Mouse (Mus musculus) heart, embryonic 10.5 days (tissue): ENCODE results near the gene Serinc2. TPM values are rescaled to one million over a fixed set of nuclear protein-coding genes. Genes with fewer than 3 reads are reported as not detected.

ENCODE experiments used
- DNase-seq: peaks from one replicate; pipeline ENCODE4 v3.0.0-alpha.2; 2017; ENCODE audit warnings: low spot score
- H3K27ac ChIP-seq: fragments of 300-500 bp; sonication (generic); 2 replicates; pipeline ENCODE4 v1.5.1; 2016; ENCODE audit warnings: mild to moderate bottlenecking
- H3K27me3 ChIP-seq: fragments of 300-500 bp; sonication (generic); 2 replicates; pipeline ENCODE4 v1.6.1; 2016; ENCODE audit warnings: mild to moderate bottlenecking; ENCODE audit not compliant: poor library complexity, insufficient read depth, severe bottlenecking
- H3K36me3 ChIP-seq: fragments of 300-500 bp; sonication (generic); 2 replicates; pipeline ENCODE4 v1.6.1; 2016; ENCODE audit warnings: mild to moderate bottlenecking, moderate library complexity
- H3K4me1 ChIP-seq: fragments of 300-500 bp; sonication (generic); 2 replicates; pipeline ENCODE4 v1.6.1; 2016; ENCODE audit warnings: mild to moderate bottlenecking
- H3K4me3 ChIP-seq: fragments of 300-500 bp; sonication (generic); 2 replicates; pipeline ENCODE4 v1.5.1; 2016; ENCODE audit warnings: mild to moderate bottlenecking, moderate library complexity
- H3K9me3 ChIP-seq: fragments of 300-500 bp; sonication (generic); 2 replicates; pipeline ENCODE4 v1.6.1; 2016; ENCODE audit warnings: mild to moderate bottlenecking, moderate library complexity
- WGBS: fragments of 180-500 bp; shearing (Covaris S2); methylation state at CpG from one replicate; pipeline ENCODE4 v1.1.7; 2016; 5-methylcytosine and 5-hydroxymethylcytosine counted together
- polyA plus RNA-seq: library from polyadenylated mRNA; unstranded; fragments of >200 nt; fragmentation: Nextera tagmentation; extraction: Ambion mirVana; gene quantifications from 2 replicates; pipeline ENCODE4 v1.2.1, GENCODE M21; 2016

Gene Serinc2
- polyA plus RNA-seq, 1 experiment from 2014 or later = 12.1 TPM

GRCm38 (mm10) chr4:130270089-130270488, 8.9 kb downstream of the Serinc2 start:
- H3K27me3 ChIP-seq = peaks cover 67% of the 10 kb centered on the region

GRCm38 (mm10) chr4:130268736-130269135, 10.3 kb downstream of the Serinc2 start:
- no peak for DNase-seq
- Histone ChIP-seq H3K9me3 (no peaks in the 10 kb centered on the region), H3K4me3 (no peak overlapping the region), H3K27ac (no peak overlapping the region), H3K4me1 (peaks cover 25% of the 10 kb centered on the region), H3K27me3 (peaks cover 67% of the 10 kb centered on the region), H3K36me3 (no peaks in the 10 kb centered on the region)
- WGBS = 85% methylated on average over 10 of the region's 10 CpGs

More at GRCm38 (mm10) chr4:130270089-130270488, 8.9 kb downstream of the Serinc2 start:
- Histone ChIP-seq H3K27ac (no peak overlapping the region), H3K36me3 (no peaks in the 10 kb centered on the region), H3K9me3 (no peaks in the 10 kb centered on the region), H3K4me3 (no peak overlapping the region), H3K4me1 (peaks cover 27% of the 10 kb centered on the region)
- WGBS = 72% methylated on average over 8 of the region's 8 CpGs
- no peak for DNase-seq

- 80% methylated on average over 7 of the region's 7 CpGs for WGBS
- Histone ChIP-seq H3K4me1 (peaks cover 22% of the 10 kb centered on the region), H3K36me3 (no peaks in the 10 kb centered on the region), H3K9me3 (no peaks in the 10 kb centered on the region), H3K27me3 (peaks cover 67% of the 10 kb centered on the region), H3K4me3 (no peak overlapping the region), H3K27ac (no peak overlapping the region; the same call in 1 of the 2 replicates)
- no peak for DNase-seq
Measured at GRCm38 (mm10) chr4:130267069-130267468, 11.9 kb downstream of the Serinc2 start.

GRCm38 (mm10) chr4:130266601-130267000, 12.4 kb downstream of the Serinc2 start:
- 64% methylated on average over 9 of the region's 9 CpGs for WGBS
- H3K27ac ChIP-seq = no peak overlapping the region
- peaks cover 22% of the 10 kb centered on the region for H3K4me1 ChIP-seq
- no peaks in the 10 kb centered on the region for H3K9me3 ChIP-seq
- no peaks in the 10 kb centered on the region for H3K36me3 ChIP-seq
- peaks cover 62% of the 10 kb centered on the region for H3K27me3 ChIP-seq
- no peak for DNase-seq
- no peak overlapping the region for H3K4me3 ChIP-seq

- Histone ChIP-seq H3K27ac (no peak overlapping the region), H3K4me1 (peaks cover 22% of the 10 kb centered on the region), H3K36me3 (no peaks in the 10 kb centered on the region), H3K4me3 (no peak overlapping the region), H3K9me3 (no peaks in the 10 kb centered on the region), H3K27me3 (peaks cover 45% of the 10 kb centered on the region)
- DNase-seq = no peak
- 19% methylated on average over 24 of the region's 24 CpGs for WGBS
Measured at GRCm38 (mm10) chr4:130264698-130265349, 14.2 kb downstream of the Serinc2 start.

- DNase-seq = no peak
- WGBS = 28% methylated on average over 11 of the region's 11 CpGs
Measured at GRCm38 (mm10) chr4:130264131-130264530, 14.9 kb downstream of the Serinc2 start.

GRCm38 (mm10) chr4:130260406-130260805, 18.6 kb downstream of the Serinc2 start:
- H3K4me3 ChIP-seq = no peak overlapping the region
- WGBS = 27% methylated on average over 5 of the region's 5 CpGs
- DNase-seq = no peak

More at GRCm38 (mm10) chr4:130264131-130264530, 14.9 kb downstream of the Serinc2 start:
- H3K9me3 ChIP-seq = no peaks in the 10 kb centered on the region
- no peak overlapping the region for H3K27ac ChIP-seq
- H3K27me3 ChIP-seq = peaks cover 42% of the 10 kb centered on the region
- no peak overlapping the region for H3K4me3 ChIP-seq
- no peaks in the 10 kb centered on the region for H3K36me3 ChIP-seq
- peaks cover 22% of the 10 kb centered on the region for H3K4me1 ChIP-seq

GRCm38 (mm10) chr4:130252441-130253157, 26.4 kb downstream of the Serinc2 start:
- WGBS = 53% methylated on average over 8 of the region's 8 CpGs
- Histone ChIP-seq H3K27ac (peak overlapping the region; percentile 59), H3K4me3 (no peak overlapping the region), H3K27me3 (peaks cover 3% of the 10 kb centered on the region; the same call in 1 of the 2 replicates), H3K4me1 (peaks cover 25% of the 10 kb centered on the region), H3K9me3 (no peaks in the 10 kb centered on the region), H3K36me3 (no peaks in the 10 kb centered on the region)
- DNase-seq = peak; percentile 96

More at GRCm38 (mm10) chr4:130260406-130260805, 18.6 kb downstream of the Serinc2 start:
- H3K9me3 ChIP-seq = no peaks in the 10 kb centered on the region
- H3K36me3 ChIP-seq = no peaks in the 10 kb centered on the region
- H3K4me1 ChIP-seq = peaks cover 11% of the 10 kb centered on the region; the same call in 1 of the 2 replicates
- peaks cover 46% of the 10 kb centered on the region for H3K27me3 ChIP-seq
- H3K27ac ChIP-seq = no peak overlapping the region

- Histone ChIP-seq H3K27me3 (peaks cover 6% of the 10 kb centered on the region; the same call in 1 of the 2 replicates), H3K27ac (peak overlapping the region; percentile 77; the same call in 1 of the 2 replicates), H3K9me3 (no peaks in the 10 kb centered on the region), H3K4me3 (no peak overlapping the region), H3K4me1 (peaks cover 25% of the 10 kb centered on the region), H3K36me3 (no peaks in the 10 kb centered on the region)
- 29% methylated on average over 3 of the region's 3 CpGs for WGBS
- no peak for DNase-seq
Measured at GRCm38 (mm10) chr4:130251763-130252162, 27.2 kb downstream of the Serinc2 start.

- H3K36me3 ChIP-seq = no peaks in the 10 kb centered on the region
- peaks cover 7% of the 10 kb centered on the region; the same call in 1 of the 2 replicates for H3K27me3 ChIP-seq
- no peaks in the 10 kb centered on the region for H3K9me3 ChIP-seq
- H3K4me3 ChIP-seq = 0 out of 2 replicates have a peak overlapping the region, but pooled peaks have one; percentile 15
- peak overlapping the region; percentile 77 for H3K27ac ChIP-seq
- DNase-seq = no peak
- 33% methylated on average over 7 of the region's 7 CpGs for WGBS
- peaks cover 25% of the 10 kb centered on the region for H3K4me1 ChIP-seq
Measured at GRCm38 (mm10) chr4:130251172-130251705, 27.8 kb downstream of the Serinc2 start.

- DNase-seq = no peak
- Histone ChIP-seq H3K36me3 (no peaks in the 10 kb centered on the region), H3K9me3 (no peaks in the 10 kb centered on the region), H3K27me3 (peaks cover 23% of the 10 kb centered on the region), H3K4me3 (no peak overlapping the region), H3K27ac (no peak overlapping the region), H3K4me1 (peaks cover 25% of the 10 kb centered on the region)
- WGBS = 70% methylated on average over 3 of the region's 3 CpGs
Measured at GRCm38 (mm10) chr4:130248636-130249035, 30.4 kb downstream of the Serinc2 start.

- H3K9me3 ChIP-seq = no peaks in the 10 kb centered on the region
- peaks cover 2% of the 10 kb centered on the region; the same call in 1 of the 2 replicates for H3K4me1 ChIP-seq
- H3K4me3 ChIP-seq = no peak overlapping the region
- no peak overlapping the region for H3K27ac ChIP-seq
- H3K27me3 ChIP-seq = peaks cover 23% of the 10 kb centered on the region; the same call in 1 of the 2 replicates
- H3K36me3 ChIP-seq = no peaks in the 10 kb centered on the region
- peak; percentile 87 for DNase-seq
- WGBS = 2% methylated on average over 6 of the region's 6 CpGs
Measured at GRCm38 (mm10) chr4:130246132-130246531, 32.9 kb downstream of the Serinc2 start.

GRCm38 (mm10) chr4:130244749-130245148, 34.3 kb downstream of the Serinc2 start:
- Histone ChIP-seq H3K27ac (no peak overlapping the region), H3K4me3 (no peak overlapping the region), H3K4me1 (no peaks in the 10 kb centered on the region), H3K36me3 (no peaks in the 10 kb centered on the region), H3K9me3 (no peaks in the 10 kb centered on the region), H3K27me3 (peaks cover 23% of the 10 kb centered on the region; the same call in 1 of the 2 replicates)
- 60% methylated on average over 8 of the region's 8 CpGs for WGBS
- DNase-seq = no peak
